Mouse (Mus musculus) cortical plate, adult 2 months (tissue): ENCODE data around the gene Vwce.

ENCODE experiments used
- CTCF ChIP-seq: fragments of 200-500 bp; IDR thresholded peaks from 2 replicates; pipeline ENCODE4 v1.5.1; 2011; ENCODE audit warnings: mild to moderate bottlenecking, control low read depth, low read length; ENCODE audit not compliant: insufficient read depth; ENCODE audit errors: extremely low read depth
- POLR2A ChIP-seq: fragments of 200-500 bp; IDR thresholded peaks from 2 replicates; pipeline ENCODE4 v1.6.1; 2011; ENCODE audit warnings: mild to moderate bottlenecking, low read length, control low read depth; ENCODE audit not compliant: insufficient read depth; ENCODE audit errors: extremely low read depth

- TF ChIP-seq CTCF (no peak), POLR2A (no peak)
Observed at GRCm38 (mm10) chr19:10678772-10679067, 44.7 kb downstream of the Vwce start.
